Comparison of ENCODE assay signal across 18 mouse cellular contexts in genomic region chr7:136814751-136815150, GRCm38 (mm10).
"Had no signal": no experiment of that assay in that cellular context is flagged by ENCODE, and none has a peak within 500 bp of the region (broad histone marks: within the 10 kb centered on the region; RNA-seq: fewer than 3 reads in every experiment).

No protein-coding gene starts in this region.

- H3K9ac ChIP-seq: lung, embryonic 14.5 days; midbrain, embryonic 12.5 days; neural tube, embryonic 13.5 days; neural tube, embryonic 15.5 days had no signal

- H3K27ac ChIP-seq: midbrain, embryonic 10.5 days; midbrain, embryonic 12.5 days; neural tube, embryonic 13.5 days; neural tube, embryonic 15.5 days had no signal

- H3K36me3 ChIP-seq: midbrain, embryonic 10.5 days; midbrain, embryonic 12.5 days; neural tube, embryonic 13.5 days; neural tube, embryonic 15.5 days had no signal

- H3K4me1 ChIP-seq: midbrain, embryonic 10.5 days; midbrain, embryonic 12.5 days; neural tube, embryonic 13.5 days; neural tube, embryonic 15.5 days had no signal

- H3K27me3 ChIP-seq: midbrain, embryonic 12.5 days; neural tube, embryonic 15.5 days had no signal

- H3K9me3 ChIP-seq: midbrain, embryonic 10.5 days; midbrain, embryonic 12.5 days; neural tube, embryonic 13.5 days; neural tube, embryonic 15.5 days had no signal

- ATAC-seq: midbrain, embryonic 16.5 days had no signal

- H3K4me3 ChIP-seq: midbrain, embryonic 10.5 days; midbrain, embryonic 12.5 days; myocyte; neural tube, embryonic 13.5 days; neural tube, embryonic 15.5 days had no signal

- DNase-seq: lung, embryonic 14.5 days; lung, postnatal 10 days; lung, postnatal 4 days; midbrain, embryonic 14.5 days; retina, postnatal 1 day; right cerebral cortex, adult 18-20 months; right cerebral cortex, postnatal 25 days; right cerebral cortex, postnatal 4 days; spleen, adult 18-20 months; thymus, adult 18-20 months; thymus, postnatal 14 days; thymus, postnatal 36 days had no signal

- H3K4me2 ChIP-seq: lung, embryonic 14.5 days; midbrain, embryonic 12.5 days; neural tube, embryonic 13.5 days; neural tube, embryonic 15.5 days had no signal
